Mouse (Mus musculus) spleen, adult 2 months (tissue): ENCODE measurements around the gene Birc2.

Experiments used
- CTCF ChIP-seq: fragments of 200-500 bp; IDR thresholded peaks from 2 replicates; pipeline ENCODE4 v1.5.1; 2011; ENCODE audit warnings: mild to moderate bottlenecking, inconsistent platforms; ENCODE audit not compliant: insufficient read depth, insufficient read length, insufficient replicate concordance; ENCODE audit errors: extremely low read depth
- POLR2A ChIP-seq: fragments of 200-500 bp; IDR thresholded peaks from 2 replicates; pipeline ENCODE4 v1.6.1; 2011; ENCODE audit warnings: low read depth, low read length, inconsistent platforms

- TF ChIP-seq POLR2A (no peak), CTCF (no peak)
Measured at GRCm38 (mm10) chr9:7868838-7869491, 32.1 kb upstream of the Birc2 start.
